Mouse (Mus musculus) central nervous system, embryonic 18 days (tissue): ENCODE data around the gene Ccdc187. TPM values are rescaled to one million over a fixed set of nuclear protein-coding genes. Genes with fewer than 3 reads are reported as not detected.

Experiments used
- polyA plus RNA-seq: library from polyadenylated mRNA; depleted of rRNA; stranded (reverse); fragments of >200 nt; gene quantifications from 2 replicates; pipeline ENCODE4 v1.2.3, GENCODE M21; 2012; rRNA removed

The Ccdc187 gene
- polyA plus RNA-seq: 1.4 and 1.7 TPM in 2 replicates

GRCm38 (mm10) chr2:26294457-26294856 is at the start of gene Ccdc187:
Gene Ccdc187, minus strand, starts transcription at chr2:26294557.

GRCm38 (mm10) chr2:26315072-26315924 is 20.9 kb upstream of the Ccdc187 start, which contains the start of gene Gpsm1:
Gene Gpsm1, plus strand, starts transcription at chr2:26315515.

GRCm38 (mm10) chr2:26237290-26237782 is 57.0 kb downstream of the Ccdc187 start, which contains the start of gene Qsox2:
Gene Qsox2, minus strand, starts transcription at chr2:26237525.

GRCm38 (mm10) chr2:26208126-26208789 is 86.1 kb downstream of the Ccdc187 start, which contains the start of gene Lhx3:
Gene Lhx3, minus strand, starts transcription at chr2:26208289.

Other genes with a start within 250 kb of the Ccdc187 start
- 10.7 and 11.1 TPM in 2 replicates for gene Nacc2, start 171.3 kb downstream of the Ccdc187 start, polyA plus RNA-seq
- gene Lhx3, start 86.3 kb downstream of the Ccdc187 start, polyA plus RNA-seq: 0.08 and 0.39 TPM in 2 replicates
- gene Qsox2, start 57.0 kb downstream of the Ccdc187 start, polyA plus RNA-seq: 18.2 and 19.5 TPM in 2 replicates
- gene Gpsm1, start 21.0 kb upstream of the Ccdc187 start, polyA plus RNA-seq: 133 and 153 TPM in 2 replicates
- 28.5 and 28.7 TPM in 2 replicates for gene Dnlz, start 57.6 kb upstream of the Ccdc187 start, polyA plus RNA-seq
- 2.1 and 3.2 TPM in 2 replicates for gene Card9, start 66.4 kb upstream of the Ccdc187 start, polyA plus RNA-seq
- gene Snapc4, start 86.1 kb upstream of the Ccdc187 start, polyA plus RNA-seq: 57.9 and 63.3 TPM in 2 replicates
- gene Entr1, start 94.8 kb upstream of the Ccdc187 start, polyA plus RNA-seq: 294 and 301 TPM in 2 replicates
- 123 and 126 TPM in 2 replicates for gene Pmpca, start 94.8 kb upstream of the Ccdc187 start, polyA plus RNA-seq
- 34.4 and 35.6 TPM in 2 replicates for gene Inpp5e, start 114.6 kb upstream of the Ccdc187 start, polyA plus RNA-seq
- gene Sec16a, start 150.7 kb upstream of the Ccdc187 start, polyA plus RNA-seq: 35.6 and 37.3 TPM in 2 replicates
- 11.0 and 11.8 TPM in 2 replicates for gene Notch1, start 222.1 kb upstream of the Ccdc187 start, polyA plus RNA-seq